Mouse (Mus musculus) brain, embryonic 18.5 days (tissue): ENCODE data around the gene Tha1.

Experiments used
- DNase-seq: peaks from one replicate; pipeline ENCODE4 v3.0.0-alpha.2; 2012; ENCODE audit warnings: low read depth, low spot score

Gene Tha1

GRCm38 (mm10) chr11:117826164-117826563, 47.1 kb downstream of the Tha1 start:
- no peak for DNase-seq

DNA sequence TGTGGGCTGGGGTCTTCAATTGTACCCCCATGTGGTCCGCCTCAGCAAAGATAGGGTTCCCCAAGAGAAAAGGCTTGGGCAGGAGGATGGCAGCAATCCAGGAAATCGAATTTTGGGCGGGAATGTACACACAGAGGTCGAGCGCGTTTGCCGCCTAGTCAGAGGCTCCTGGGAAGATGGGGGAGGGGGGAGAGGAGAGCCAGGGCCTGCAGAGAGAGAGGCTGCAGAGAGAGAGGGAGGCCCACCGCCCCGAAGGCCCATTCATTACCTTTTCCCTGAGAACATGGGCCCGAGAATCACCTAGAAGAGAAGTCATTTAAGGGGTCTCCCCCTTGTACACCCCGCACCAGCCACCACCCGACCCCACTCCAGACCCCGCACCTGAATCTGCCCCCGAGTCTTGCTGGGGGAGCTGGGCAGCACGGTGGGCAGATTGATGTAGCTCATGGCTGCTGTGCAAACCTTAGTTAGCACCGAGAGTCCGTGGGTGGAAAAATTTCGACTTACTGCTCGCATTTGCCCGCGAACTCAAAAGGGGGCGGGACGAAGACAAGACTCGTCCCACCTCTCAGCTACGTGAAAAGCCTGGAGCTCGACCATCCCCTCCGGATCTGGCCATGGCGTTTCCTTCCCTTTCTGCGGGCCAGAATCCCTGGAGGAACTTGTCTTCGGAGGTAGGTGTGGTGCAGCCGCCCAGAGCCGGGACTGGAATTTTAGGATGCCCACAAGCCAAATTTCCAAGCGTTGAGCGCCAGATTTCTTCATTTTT, 47.8 kb downstream of the Tha1 start, which contains the start of the genes Afmid and Tk1:
Gene Afmid, plus strand, starts transcription at position 592 of the 769 bp plus-strand sequence.
Gene Tk1, minus strand, starts transcription at position 760 of the 769 bp plus-strand sequence.
- DNase-seq = no peak

- no peak for DNase-seq
Measured at GRCm38 (mm10) chr11:117824060-117824969, 49.0 kb downstream of the Tha1 start.

DNA sequence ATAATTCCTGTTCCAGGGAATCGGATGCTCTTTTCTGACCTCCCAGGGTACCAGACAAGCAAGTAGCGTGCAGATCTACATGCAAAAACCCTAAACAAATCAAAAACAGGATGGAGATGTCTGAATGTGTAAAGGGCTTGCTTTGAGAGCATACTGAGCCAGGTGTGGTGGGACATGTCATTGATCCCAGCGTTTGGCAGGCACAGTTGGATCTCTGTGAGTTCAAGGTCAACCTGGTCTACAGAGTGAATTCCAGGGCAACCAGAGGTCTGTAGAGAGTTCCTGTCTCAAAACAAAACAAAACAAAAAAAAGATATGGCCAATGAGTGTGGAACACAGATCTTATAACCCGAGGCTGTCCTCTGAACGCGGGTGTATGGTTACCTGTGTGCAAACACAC, 49.9 kb downstream of the Tha1 start:
- no peak for DNase-seq

DNA sequence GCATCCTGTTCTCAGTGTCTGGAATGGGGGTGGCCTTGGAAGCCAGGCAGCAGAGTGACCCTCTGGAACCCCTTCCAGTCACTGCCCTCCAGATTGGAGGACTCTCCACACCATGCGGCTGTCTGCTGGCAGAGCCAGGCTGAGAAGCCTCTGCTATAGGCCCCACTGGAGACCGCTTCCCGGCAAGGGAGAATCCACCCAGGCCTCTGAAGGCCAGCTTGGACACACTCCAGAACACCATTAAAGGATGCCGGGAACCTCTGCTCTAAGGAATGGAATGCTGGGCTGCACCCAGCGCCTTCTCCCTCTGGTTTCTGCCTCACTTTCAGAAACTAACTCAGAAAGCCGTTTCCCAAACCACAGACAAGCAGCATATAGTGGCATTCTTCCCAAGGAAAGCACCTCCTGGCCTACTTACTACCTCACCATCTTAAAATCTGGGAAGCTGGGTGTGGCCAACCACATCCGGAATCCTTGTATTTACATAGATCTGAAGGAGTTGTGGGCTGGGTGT, 50.5 kb downstream of the Tha1 start:
- DNase-seq = no peak

- DNase-seq = no peak
Measured at GRCm38 (mm10) chr11:117821868-117822267, 51.4 kb downstream of the Tha1 start.

DNA sequence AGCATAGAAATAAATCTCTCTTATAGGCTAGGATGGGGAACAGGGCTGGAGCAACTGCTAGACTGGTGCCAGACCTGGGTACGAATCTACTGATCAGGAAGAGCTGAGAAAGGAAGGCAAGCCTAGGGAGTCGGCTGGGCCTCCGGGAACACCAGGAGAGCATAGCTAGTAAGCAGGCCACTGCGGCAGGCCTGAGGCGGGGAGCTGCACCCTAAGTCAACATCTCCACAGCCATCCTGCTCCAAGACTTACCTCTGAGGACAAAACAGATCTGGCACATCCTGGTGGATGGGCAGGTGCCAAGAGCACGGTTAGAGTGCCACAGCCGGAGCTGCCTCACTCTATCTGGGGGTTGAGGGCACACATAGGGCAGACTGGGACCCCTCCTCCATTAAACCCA, 53.1 kb downstream of the Tha1 start:
- DNase-seq = no peak

- no peak for DNase-seq
Measured at GRCm38 (mm10) chr11:117819095-117819494, 54.2 kb downstream of the Tha1 start.
